Mouse (Mus musculus) intestine, embryonic 14.5 days (tissue): ENCODE measurements around the gene Rab6a. TPM values are rescaled to one million over a fixed set of nuclear protein-coding genes. Genes with fewer than 3 reads are reported as not detected.

Source experiments
- ATAC-seq: fragments of 200-750 bp; cut with Nextera tagmentation; replicated peaks from 2 replicates; pipeline ENCODE4 v1.8.0; 2017; ENCODE audit warnings: low read depth, moderate number of reproducible peaks, moderate TSS enrichment, moderate library complexity; ENCODE audit not compliant: low FRiP score, low TSS enrichment
- DNase-seq: peaks from one replicate; pipeline ENCODE4 v3.0.0-alpha.2; 2018; ENCODE audit warnings: low spot score
- H3K27ac ChIP-seq: fragments of 300-500 bp; sonication (generic); 2 replicates; pipeline ENCODE4 v1.5.1; 2014; ENCODE audit warnings: low read depth, mild to moderate bottlenecking, control low read depth
- H3K27me3 ChIP-seq: fragments of 300-500 bp; sonication (generic); replicated peaks from 2 replicates; pipeline ENCODE4 v1.6.1; 2014; ENCODE audit warnings: low read length, control low read depth; ENCODE audit not compliant: control insufficient read depth, insufficient read depth
- H3K36me3 ChIP-seq: fragments of 300-500 bp; sonication (generic); 2 replicates; pipeline ENCODE4 v1.6.1; 2014; ENCODE audit warnings: low read length, control low read depth; ENCODE audit not compliant: control insufficient read depth, insufficient read depth
- H3K4me1 ChIP-seq: fragments of 300-500 bp; sonication (generic); replicated peaks from 2 replicates; pipeline ENCODE4 v1.6.1; 2014; ENCODE audit warnings: low read length, control low read depth, mixed read lengths; ENCODE audit not compliant: control insufficient read depth, insufficient read depth
- H3K4me2 ChIP-seq: fragments of 300-500 bp; sonication (generic); 2 replicates; pipeline ENCODE4 v1.6.1; 2014; ENCODE audit warnings: low read length
- H3K4me3 ChIP-seq: fragments of 300-500 bp; sonication (generic); 2 replicates; pipeline ENCODE4 v1.5.1; 2014; ENCODE audit warnings: low read depth, low read length, control low read depth, mixed read lengths
- H3K9ac ChIP-seq: fragments of 300-500 bp; sonication (generic); 2 replicates; pipeline ENCODE4 v1.6.1; 2014; ENCODE audit warnings: mild to moderate bottlenecking, low read length
- H3K9me3 ChIP-seq: fragments of 300-500 bp; sonication (generic); 2 replicates; pipeline ENCODE4 v1.6.1; 2016; ENCODE audit warnings: low read length, control low read depth; ENCODE audit not compliant: control insufficient read depth
- WGBS: fragments of 180-500 bp; shearing (Covaris S2); extraction: QIAGEN DNeasy Blood & Tissue Kit; methylation state at CpG from one replicate; pipeline ENCODE4 v1.1.7; 2014; 5-methylcytosine and 5-hydroxymethylcytosine counted together
- polyA plus RNA-seq: library from polyadenylated mRNA; unstranded; fragments of >200 nt; fragmentation: Nextera tagmentation; extraction: Ambion mirVana; gene quantifications from 2 replicates; pipeline ENCODE4 v1.2.1, GENCODE M21; 2014

Gene Rab6a
- polyA plus RNA-seq, 1 experiment from 2014 or later, result 118 TPM

DNA sequence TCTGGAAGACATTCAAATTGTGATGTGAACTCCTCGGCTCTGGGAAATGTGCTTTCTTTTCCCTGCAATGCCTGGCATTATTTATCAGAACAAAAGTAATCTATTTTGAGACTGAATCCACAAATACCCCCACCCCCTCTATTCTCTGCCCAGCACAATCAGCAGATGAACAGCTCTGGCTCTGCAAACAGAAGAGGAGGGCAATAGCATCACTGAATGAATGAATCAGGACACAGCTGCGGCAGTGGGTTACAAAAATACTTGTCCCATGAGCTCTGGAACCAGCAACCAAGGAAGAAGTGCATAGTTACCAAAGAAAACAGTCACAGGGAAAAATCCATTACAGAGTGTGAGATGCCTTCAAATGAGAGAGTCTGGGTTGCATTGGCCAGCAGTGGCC is 28.4 kb upstream of the Rab6a start:
- H3K36me3 ChIP-seq, result peaks cover 3% of the 10 kb centered on the region; the same call in 1 of the 2 replicates
- WGBS, result 85% methylated on average over 2 of the region's 2 CpGs
- no peak overlapping the region for H3K4me2 ChIP-seq
- H3K27ac ChIP-seq, result no peak overlapping the region
- ATAC-seq (no peak), DNase-seq (no peak)
- H3K27me3 ChIP-seq, result no peaks in the 10 kb centered on the region
- H3K9ac ChIP-seq, result no peak overlapping the region
- H3K4me1 ChIP-seq, result peaks cover 5% of the 10 kb centered on the region; the same call in 1 of the 2 replicates
- no peaks in the 10 kb centered on the region for H3K9me3 ChIP-seq
- no peak overlapping the region for H3K4me3 ChIP-seq

DNA sequence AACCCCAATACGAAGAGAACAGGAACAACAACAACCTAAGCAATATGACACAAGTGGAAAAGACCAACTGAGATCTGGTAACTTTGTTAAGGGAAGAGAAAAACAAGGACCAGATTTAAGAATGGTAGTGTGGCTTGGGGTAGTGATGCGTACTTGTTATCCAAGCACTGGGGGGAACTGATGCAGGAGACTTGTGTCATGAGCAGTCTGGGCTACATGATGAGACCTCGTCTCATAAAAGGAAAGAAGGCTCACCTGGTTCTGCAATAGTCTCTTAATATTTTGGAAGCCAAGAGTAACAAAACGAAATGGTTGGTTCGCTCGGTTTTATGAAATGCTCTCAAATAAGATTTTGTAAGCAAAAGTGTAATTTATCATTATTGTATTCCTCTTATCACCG is 25.0 kb upstream of the Rab6a start:
- peak overlapping the region; percentile 83 for H3K4me2 ChIP-seq
- H3K9ac ChIP-seq, result peak overlapping the region; percentile 88
- H3K4me1 ChIP-seq, result peaks cover 5% of the 10 kb centered on the region; the same call in 1 of the 2 replicates
- no peaks in the 10 kb centered on the region for H3K36me3 ChIP-seq
- H3K27ac ChIP-seq, result no peak overlapping the region
- H3K9me3 ChIP-seq, result no peaks in the 10 kb centered on the region
- DNase-seq (no peak), ATAC-seq (no peak)
- no peaks in the 10 kb centered on the region for H3K27me3 ChIP-seq
- 40% methylated on average over 7 of the region's 7 CpGs for WGBS
- peak overlapping the region; percentile 56 for H3K4me3 ChIP-seq

DNA sequence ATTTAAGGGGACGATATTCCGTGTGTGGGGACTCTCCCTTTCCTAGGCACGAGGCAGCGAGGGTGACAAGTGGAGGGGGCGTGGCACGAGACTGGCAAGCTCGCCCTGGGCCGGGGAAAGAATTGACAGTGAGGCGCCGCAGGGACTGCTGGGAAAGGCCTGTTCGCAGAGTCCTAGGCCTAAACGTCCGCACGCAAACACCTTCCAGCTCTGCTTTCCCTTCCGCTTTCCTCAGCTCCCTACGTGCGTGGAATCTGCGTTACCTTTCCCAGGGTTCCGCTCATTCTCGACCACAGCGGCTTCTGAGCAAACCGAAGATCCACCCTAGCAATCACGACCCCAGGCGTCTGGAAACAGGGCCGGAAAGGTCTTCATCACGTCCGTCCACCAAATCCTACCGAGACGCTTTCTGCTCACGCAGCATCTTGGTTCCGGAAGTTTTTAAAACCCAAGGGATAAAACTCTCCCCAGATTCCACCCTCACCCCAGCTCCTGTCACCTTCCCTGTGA is 24.4 kb upstream of the Rab6a start:
- ATAC-seq (peak; percentile 95), DNase-seq (peak; percentile 97)
- Histone ChIP-seq H3K4me1 (peaks cover 5% of the 10 kb centered on the region; the same call in 1 of the 2 replicates), H3K9me3 (no peaks in the 10 kb centered on the region), H3K9ac (peak overlapping the region; percentile 88), H3K4me2 (peak overlapping the region; percentile 83), H3K27ac (peak overlapping the region; percentile 92), H3K36me3 (no peaks in the 10 kb centered on the region), H3K27me3 (no peaks in the 10 kb centered on the region), H3K4me3 (peak overlapping the region; percentile 56)
- WGBS, result under 1% methylated on average over 31 of the region's 31 CpGs

DNA sequence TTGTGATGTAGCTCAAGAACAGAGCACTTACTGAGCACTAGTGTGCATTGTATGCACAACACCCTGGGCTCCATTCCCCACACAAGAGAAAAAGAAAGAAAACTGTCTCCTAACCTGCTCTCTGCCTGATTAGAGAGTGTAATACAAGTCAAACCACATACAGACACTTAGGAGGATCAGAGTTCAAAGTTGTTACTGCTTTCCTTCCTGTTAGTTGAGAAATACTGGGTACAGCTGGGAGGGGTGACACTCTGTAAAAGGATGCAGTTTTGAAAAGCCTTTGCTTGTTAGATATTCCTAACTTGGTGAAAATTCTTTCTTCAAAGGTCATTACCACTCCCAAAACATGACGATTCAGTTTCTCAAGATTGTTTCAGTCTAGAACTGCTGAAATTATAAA is 17.4 kb upstream of the Rab6a start:
- DNase-seq (no peak), ATAC-seq (no peak)
- Histone ChIP-seq H3K36me3 (no peaks in the 10 kb centered on the region), H3K9ac (no peak overlapping the region), H3K4me1 (no peaks in the 10 kb centered on the region), H3K4me2 (no peak overlapping the region), H3K4me3 (no peak overlapping the region), H3K27me3 (no peaks in the 10 kb centered on the region), H3K9me3 (no peaks in the 10 kb centered on the region), H3K27ac (no peak overlapping the region)
- WGBS, result 65% methylated on average over 1 of the region's 1 CpGs

- H3K4me3 ChIP-seq, result peak overlapping the region; percentile 56
- no peaks in the 10 kb centered on the region for H3K27me3 ChIP-seq
- H3K4me1 ChIP-seq, result no peaks in the 10 kb centered on the region
- no peaks in the 10 kb centered on the region for H3K9me3 ChIP-seq
- ATAC-seq, result no peak; the same call in 1 of the 2 replicates
- H3K9ac ChIP-seq, result peak overlapping the region; percentile 61
- H3K27ac ChIP-seq, result peak overlapping the region; percentile 85
- H3K36me3 ChIP-seq, result no peaks in the 10 kb centered on the region
- H3K4me2 ChIP-seq, result peak overlapping the region; percentile 60
- no peak for DNase-seq
- 40% methylated on average over 7 of the region's 7 CpGs for WGBS
Measured at GRCm38 (mm10) chr7:100590504-100590844, 16.7 kb upstream of the Rab6a start.

DNA sequence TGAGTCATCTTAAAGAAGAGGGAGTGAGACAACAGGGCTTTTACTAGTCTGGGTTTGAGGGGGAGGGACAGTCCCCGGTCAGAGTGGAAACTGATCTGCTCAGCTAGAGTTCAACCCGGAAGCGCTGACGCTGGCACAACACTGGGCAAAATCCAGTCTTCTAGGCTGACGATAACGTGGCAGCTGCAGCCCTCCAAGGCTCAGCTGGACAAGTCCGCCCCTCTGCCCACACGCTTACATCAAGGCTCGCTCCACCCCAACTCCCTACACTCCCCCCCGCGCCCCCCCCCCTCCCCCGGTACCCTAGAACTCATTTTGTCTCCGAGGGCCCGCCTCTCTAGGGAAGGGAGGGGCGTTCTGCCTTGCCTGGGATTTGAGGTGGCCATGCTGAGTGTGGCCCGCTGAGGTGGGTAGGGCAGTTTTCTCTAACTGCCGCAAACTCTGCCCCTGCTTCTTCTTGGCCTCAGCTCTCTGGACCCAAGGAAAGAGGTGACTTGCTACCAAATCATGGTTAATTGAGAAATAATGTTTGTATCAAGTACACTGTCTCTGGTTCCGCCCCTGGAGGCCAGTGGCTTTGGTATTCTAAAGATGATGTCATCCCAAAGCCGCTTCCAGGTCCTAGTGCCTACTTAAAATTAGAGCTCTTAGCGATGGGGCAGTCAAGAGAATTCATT is 16.2 kb upstream of the Rab6a start:
- DNase-seq, result peak; percentile 92
- peak overlapping the region; percentile 61 for H3K9ac ChIP-seq
- no peaks in the 10 kb centered on the region for H3K4me1 ChIP-seq
- H3K4me2 ChIP-seq, result peak overlapping the region; percentile 60
- no peaks in the 10 kb centered on the region for H3K27me3 ChIP-seq
- H3K9me3 ChIP-seq, result no peaks in the 10 kb centered on the region
- peak; percentile 96 for ATAC-seq
- peak overlapping the region; percentile 56 for H3K4me3 ChIP-seq
- no peaks in the 10 kb centered on the region for H3K36me3 ChIP-seq
- under 1% methylated on average over 20 of the region's 20 CpGs for WGBS
- peak overlapping the region; percentile 85 for H3K27ac ChIP-seq

DNA sequence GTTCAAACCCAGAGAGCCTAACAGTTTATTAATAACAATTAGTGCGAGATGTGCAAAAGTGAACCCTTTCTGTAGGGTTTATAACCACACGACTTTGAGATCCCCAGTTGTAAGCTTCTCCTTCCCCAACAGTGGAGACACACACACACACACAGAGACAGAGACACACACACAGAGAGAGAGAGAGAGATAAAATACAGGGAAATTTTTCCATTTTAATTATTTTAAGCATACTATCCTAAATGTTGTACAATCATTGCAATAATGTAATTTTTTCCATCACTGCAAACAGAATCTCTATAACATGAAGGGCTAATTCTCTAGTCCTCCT is 15.7 kb upstream of the Rab6a start:
- no peaks in the 10 kb centered on the region for H3K36me3 ChIP-seq
- H3K27ac ChIP-seq, result no peak overlapping the region
- peak overlapping the region; percentile 60 for H3K4me2 ChIP-seq
- ATAC-seq (no peak), DNase-seq (no peak)
- H3K4me3 ChIP-seq, result peak overlapping the region; percentile 56
- WGBS, result 5% methylated on average over 2 of the region's 2 CpGs
- H3K4me1 ChIP-seq, result no peaks in the 10 kb centered on the region
- H3K9me3 ChIP-seq, result no peaks in the 10 kb centered on the region
- no peaks in the 10 kb centered on the region for H3K27me3 ChIP-seq
- peak overlapping the region; percentile 61 for H3K9ac ChIP-seq

DNA sequence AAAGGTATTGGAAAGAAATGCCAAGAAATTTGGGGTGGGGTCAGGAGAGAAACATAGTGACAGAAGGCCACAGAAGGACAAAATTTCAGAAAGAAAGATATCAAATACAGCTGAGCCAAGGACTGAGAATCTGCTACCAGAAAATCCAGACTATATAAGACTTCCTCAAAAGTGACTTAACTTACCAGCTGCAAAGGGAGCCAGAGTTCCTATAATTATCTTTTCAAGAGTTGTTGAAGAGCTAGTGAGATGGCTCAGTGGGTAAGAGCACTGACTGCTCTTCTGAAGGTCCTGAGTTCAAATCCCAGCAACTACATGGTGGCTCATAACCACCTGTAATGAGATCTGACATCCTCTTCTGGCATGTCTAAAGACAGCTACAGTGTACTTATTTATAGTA is 13.9 kb upstream of the Rab6a start:
- H3K36me3 ChIP-seq, result no peaks in the 10 kb centered on the region
- H3K27me3 ChIP-seq, result no peaks in the 10 kb centered on the region
- H3K9me3 ChIP-seq, result no peaks in the 10 kb centered on the region
- H3K4me2 ChIP-seq, result no peak overlapping the region
- H3K4me3 ChIP-seq, result no peak overlapping the region
- no peak overlapping the region for H3K27ac ChIP-seq
- DNase-seq (no peak), ATAC-seq (no peak)
- no peaks in the 10 kb centered on the region for H3K4me1 ChIP-seq
- H3K9ac ChIP-seq, result no peak overlapping the region

- Histone ChIP-seq H3K9me3 (no peaks in the 10 kb centered on the region), H3K27me3 (no peaks in the 10 kb centered on the region), H3K9ac (no peak overlapping the region), H3K27ac (no peak overlapping the region), H3K36me3 (no peaks in the 10 kb centered on the region), H3K4me2 (no peak overlapping the region), H3K4me1 (no peaks in the 10 kb centered on the region), H3K4me3 (no peak overlapping the region)
- WGBS, result 48% methylated on average over 5 of the region's 5 CpGs
- ATAC-seq (no peak), DNase-seq (no peak)
Measured at GRCm38 (mm10) chr7:100600211-100600610, 7.0 kb upstream of the Rab6a start.
